Mouse (Mus musculus) olfactory bulb, adult 2 months (tissue): ENCODE measurements at regions not wholly inside any gene's neighbourhood (a gene's known extent, or its start where the extent isn't known, plus 50 kb on each side); places are given as distances from the start of the nearest gene placed in this dataset.

Source experiments
- CTCF ChIP-seq: fragments of 200-500 bp; IDR thresholded peaks from 2 replicates; pipeline ENCODE4 v1.5.1; 2012; ENCODE audit warnings: low read depth, mild to moderate bottlenecking, low read length, moderate library complexity; ENCODE audit not compliant: insufficient read depth
- POLR2A ChIP-seq: fragments of 200-500 bp; IDR thresholded peaks from 2 replicates; pipeline ENCODE4 v1.6.1; 2012; ENCODE audit warnings: mild to moderate bottlenecking, low read depth, low read length, moderate library complexity; ENCODE audit not compliant: insufficient read depth

- no peak for TF ChIP-seq CTCF
- TF ChIP-seq POLR2A, result no peak
Observed at GRCm38 (mm10) chr4:154741123-154741890, 73.6 kb upstream of the Actrt2 start.
